Mouse (Mus musculus) embryonic fibroblast, embryonic 13.5 days (primary cell): ENCODE results near the gene Arhgap28. TPM values are rescaled to one million over a fixed set of nuclear protein-coding genes. Genes with fewer than 3 reads are reported as not detected.

ENCODE experiments used
- H3K27ac ChIP-seq: 2 replicates; pipeline ENCODE4 v1.5.1; 2012; ENCODE audit warnings: low read length, control low read depth, inconsistent platforms; ENCODE audit not compliant: insufficient read depth
- H3K4me1 ChIP-seq: 2 replicates; pipeline ENCODE4 v1.6.1; 2011; ENCODE audit warnings: low read length; ENCODE audit not compliant: control insufficient read depth, insufficient read depth
- H3K4me3 ChIP-seq: 2 replicates; pipeline ENCODE4 v1.5.1; 2011; ENCODE audit warnings: mild to moderate bottlenecking, control low read depth, low read length; ENCODE audit not compliant: insufficient read depth
- CTCF ChIP-seq: IDR thresholded peaks from 2 replicates; pipeline ENCODE4 v1.5.1; 2011; ENCODE audit warnings: mild to moderate bottlenecking, control low read depth, low read length, moderate library complexity, borderline replicate concordance; ENCODE audit not compliant: insufficient read depth
- POLR2A ChIP-seq: IDR thresholded peaks from 2 replicates; pipeline ENCODE4 v1.6.1; 2011; ENCODE audit warnings: low read depth, mild to moderate bottlenecking, control low read depth, low read length, moderate library complexity
- polyA plus RNA-seq: library from polyadenylated mRNA; stranded (reverse); fragments of >200 nt; gene quantifications from 2 replicates; pipeline ENCODE4 v1.2.4, GENCODE M21; 2011; ENCODE audit warnings: low read depth; ENCODE audit not compliant: missing spikeins, insufficient read length

Arhgap28 gene
- polyA plus RNA-seq, 1 experiment, result 39.2 TPM

DNA sequence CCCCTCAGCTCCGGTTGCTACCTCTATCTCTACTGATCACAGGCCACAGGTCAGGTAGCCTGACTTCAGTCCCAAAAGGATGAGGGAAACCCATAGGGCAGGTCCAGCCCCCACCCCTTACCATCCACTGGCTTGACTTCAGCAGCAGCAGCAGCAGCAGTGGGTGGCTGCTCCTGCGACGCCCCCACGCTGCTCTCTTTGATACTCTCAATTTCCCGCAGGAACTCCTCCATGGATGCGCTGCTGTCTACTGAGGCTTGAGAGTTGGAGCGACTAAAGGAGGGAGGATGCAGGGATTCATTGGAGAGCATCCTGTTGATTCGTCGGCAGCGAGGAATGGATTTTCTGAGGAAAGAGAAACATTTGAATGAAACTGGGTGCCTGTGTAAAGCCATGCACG lies 102.8 kb downstream of the Arhgap28 start:
- Histone ChIP-seq H3K4me1 (no peaks in the 10 kb centered on the region), H3K4me3 (no peak overlapping the region), H3K27ac (no peak overlapping the region)
- TF ChIP-seq CTCF (no peak), POLR2A (no peak)

DNA sequence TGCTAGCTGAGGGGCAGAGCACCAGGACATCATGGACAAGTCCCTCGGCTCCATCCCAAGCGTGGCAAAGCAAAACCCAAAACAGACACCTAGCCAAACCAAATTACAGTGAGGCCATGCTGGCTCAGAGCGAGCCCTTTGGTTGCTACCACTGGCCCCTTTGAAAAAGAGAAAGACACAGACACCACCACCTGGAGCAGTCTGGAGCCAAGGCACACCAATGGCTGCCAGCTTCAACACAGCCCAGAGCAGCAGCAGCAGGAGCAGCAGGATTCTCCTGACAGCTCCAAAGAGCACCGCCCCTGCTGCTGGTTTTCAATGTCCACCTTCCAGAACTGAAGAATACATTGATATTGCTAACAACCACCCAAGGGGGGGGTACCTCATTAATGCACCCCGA lies 104.5 kb downstream of the Arhgap28 start:
- TF ChIP-seq CTCF (no peak), POLR2A (no peak)
- no peak overlapping the region for H3K4me3 ChIP-seq

DNA sequence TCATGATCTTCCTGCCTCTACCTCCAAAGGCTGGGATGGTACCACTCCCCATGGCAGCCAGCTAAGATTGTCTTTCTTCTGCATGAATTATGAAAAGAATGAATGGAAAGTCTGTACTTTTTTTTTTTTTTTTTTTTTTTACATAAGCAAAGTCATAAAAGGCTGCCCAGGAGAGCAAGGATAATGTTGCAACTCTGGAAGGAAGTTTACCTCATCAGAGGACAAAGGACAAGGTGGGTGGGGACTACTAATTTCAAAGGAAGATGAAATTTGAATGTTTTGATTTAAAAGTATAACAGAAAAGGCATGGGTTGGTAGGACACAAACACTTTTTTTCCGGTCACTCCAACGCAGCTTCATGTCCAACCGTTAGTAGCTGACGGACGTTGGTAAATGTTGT lies 107.5 kb downstream of the Arhgap28 start:
- no peak for TF ChIP-seq CTCF
- no peak for TF ChIP-seq POLR2A
- Histone ChIP-seq H3K27ac (no peak overlapping the region), H3K4me1 (no peaks in the 10 kb centered on the region), H3K4me3 (no peak overlapping the region)

More for the DNA sequence above, 104.5 kb downstream of the Arhgap28 start:
- H3K27ac ChIP-seq, result no peak overlapping the region
- H3K4me1 ChIP-seq, result no peaks in the 10 kb centered on the region

DNA sequence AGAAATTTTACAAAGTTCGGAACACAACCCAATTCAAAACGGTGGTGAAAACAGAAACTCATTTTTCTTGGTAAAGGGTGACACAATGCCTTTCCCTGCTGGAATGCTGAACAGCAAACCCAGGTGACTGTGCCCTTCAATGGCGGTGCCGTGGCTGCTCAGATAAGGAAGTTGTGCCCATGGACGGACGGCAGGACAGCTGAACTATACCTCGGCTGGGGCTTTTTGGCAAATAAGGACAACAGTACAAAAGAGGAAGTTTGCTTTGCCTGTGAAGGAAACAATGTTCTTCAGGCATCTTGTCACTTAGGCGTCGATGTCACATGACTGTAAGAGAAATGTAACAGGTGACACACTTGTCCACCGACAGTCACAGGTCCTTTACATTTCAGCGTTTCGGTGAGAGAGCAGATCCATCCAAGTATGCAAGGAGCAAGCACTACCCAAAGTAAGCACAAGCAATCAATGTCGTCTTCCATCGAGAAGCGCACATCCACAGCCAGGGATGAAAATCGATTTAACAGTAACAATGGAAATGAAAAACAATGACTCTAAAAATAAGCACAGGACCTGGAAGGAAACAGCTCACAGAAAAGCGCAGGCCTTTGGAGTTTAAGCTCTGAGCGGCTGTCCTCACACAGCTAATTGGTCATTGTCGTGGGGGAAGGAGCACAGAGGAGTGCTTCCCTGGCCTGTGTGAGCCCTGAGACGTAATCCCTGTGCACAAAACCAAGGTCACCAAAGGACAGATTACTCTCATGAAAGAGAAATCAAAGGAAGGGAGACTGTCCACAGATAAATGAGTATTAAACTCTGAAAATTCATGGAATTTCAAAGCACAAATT lies 114.2 kb downstream of the Arhgap28 start:
- no peak for TF ChIP-seq CTCF
- no peak for TF ChIP-seq POLR2A
- no peak overlapping the region for H3K27ac ChIP-seq

DNA sequence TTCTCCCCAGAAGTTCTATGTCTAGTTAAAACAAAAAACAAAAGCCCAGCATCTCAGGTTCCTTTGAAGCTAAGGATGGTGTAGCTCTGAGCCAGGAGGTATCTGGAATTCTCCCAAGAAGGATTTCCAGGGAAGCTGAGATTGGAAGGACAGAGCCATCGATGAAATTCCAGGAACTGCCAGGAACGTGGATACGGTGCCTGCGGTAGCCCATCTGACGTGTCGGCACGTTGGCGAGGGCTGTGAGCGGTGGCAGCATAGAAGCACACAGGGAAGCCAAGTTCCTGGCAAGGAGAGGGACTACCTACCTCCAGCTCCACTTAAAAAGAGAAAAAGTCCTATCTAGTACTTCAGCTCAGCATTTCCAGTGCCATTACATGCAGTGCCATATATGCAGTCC lies 115.8 kb downstream of the Arhgap28 start:
- Histone ChIP-seq H3K4me3 (no peak overlapping the region), H3K4me1 (no peaks in the 10 kb centered on the region), H3K27ac (no peak overlapping the region)
- TF ChIP-seq POLR2A, result no peak
- no peak for TF ChIP-seq CTCF

More for the DNA sequence above, 114.2 kb downstream of the Arhgap28 start:
- Histone ChIP-seq H3K4me3 (no peak overlapping the region), H3K4me1 (no peaks in the 10 kb centered on the region)

DNA sequence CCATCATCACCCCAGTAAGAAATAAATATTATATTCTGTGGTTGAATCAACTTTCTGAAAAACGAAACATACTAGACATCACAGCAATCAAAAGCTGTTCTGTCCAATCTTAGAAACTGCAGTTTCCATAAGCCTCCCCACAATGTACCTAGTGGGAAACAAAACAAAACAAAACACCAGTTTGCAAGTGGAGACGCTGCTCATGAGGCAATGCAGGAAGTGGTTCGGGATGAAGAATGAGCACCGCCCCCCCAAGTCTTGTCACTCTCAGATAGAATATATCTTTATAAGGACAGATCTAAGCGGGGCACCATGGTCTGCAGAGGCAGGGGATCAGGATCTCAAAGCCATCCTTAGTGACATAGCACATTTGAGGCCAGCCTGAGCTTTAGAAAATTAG lies 117.6 kb downstream of the Arhgap28 start:
- TF ChIP-seq POLR2A, result no peak
- no peak for TF ChIP-seq CTCF
- Histone ChIP-seq H3K4me1 (no peaks in the 10 kb centered on the region), H3K4me3 (no peak overlapping the region), H3K27ac (no peak overlapping the region)

DNA sequence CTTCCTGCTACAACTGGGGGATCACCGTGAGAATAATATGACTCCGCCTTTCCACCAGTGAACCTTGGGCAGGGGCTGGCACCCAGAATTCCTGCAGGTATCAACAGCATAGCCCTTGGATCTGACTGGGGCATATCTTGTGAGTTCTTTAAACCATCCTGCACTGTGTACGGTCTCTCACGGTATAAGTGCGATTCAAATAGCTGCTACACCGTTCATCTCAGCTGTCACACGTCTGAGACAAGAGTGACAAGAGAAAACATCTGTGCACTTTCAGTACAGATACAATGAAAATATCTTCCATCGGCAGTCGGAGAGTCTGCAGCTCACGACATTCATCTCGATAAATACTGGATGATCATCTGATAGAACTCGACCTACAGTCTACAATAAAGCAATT lies 126.3 kb downstream of the Arhgap28 start:
- H3K4me1 ChIP-seq, result no peaks in the 10 kb centered on the region
- no peak overlapping the region for H3K4me3 ChIP-seq
- H3K27ac ChIP-seq, result no peak overlapping the region
- TF ChIP-seq CTCF (no peak), POLR2A (no peak)

DNA sequence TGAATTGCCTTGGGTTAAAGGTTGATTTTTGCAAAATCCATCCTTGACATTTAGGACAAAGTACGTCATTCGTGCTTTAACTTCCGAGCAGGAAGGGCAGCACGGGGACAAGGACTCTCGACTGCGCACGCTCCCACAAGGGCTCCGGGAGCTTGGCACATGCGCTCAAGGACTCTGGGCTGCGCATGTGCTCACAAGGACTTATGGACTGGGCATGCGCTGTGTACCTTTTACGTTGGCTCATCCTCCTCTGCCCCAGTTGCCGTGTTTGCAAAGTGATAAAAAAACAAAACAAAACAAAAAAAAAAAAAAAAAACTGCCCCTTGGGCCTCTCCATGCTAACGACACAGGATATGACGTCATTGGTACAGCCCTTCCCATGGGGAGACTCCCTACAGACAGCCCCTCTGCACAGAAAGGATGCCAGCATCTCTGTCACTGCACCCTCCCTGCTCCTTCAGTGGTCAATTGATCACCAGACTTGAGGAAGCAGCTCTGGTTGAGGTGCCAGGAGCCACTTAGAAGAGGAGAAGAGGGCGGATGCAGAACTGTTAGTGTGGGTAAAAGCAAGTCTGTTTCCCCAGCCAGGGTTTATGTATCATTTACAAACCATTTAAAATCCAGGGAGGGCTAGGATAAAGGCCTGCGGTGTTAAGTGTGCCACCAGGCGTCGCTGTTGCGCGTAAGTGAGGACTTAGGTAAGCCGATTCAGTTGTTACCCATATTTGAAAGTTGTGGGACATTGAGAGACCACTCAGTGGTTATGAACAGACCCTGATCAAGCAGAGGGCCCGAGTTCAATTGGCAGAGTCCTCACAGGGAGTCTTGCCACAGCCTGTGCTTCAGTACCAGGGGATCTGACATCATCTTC lies 134.0 kb downstream of the Arhgap28 start:
- no peak overlapping the region for H3K4me3 ChIP-seq
- H3K4me1 ChIP-seq, result peaks cover 5% of the 10 kb centered on the region
- TF ChIP-seq POLR2A, result no peak
- TF ChIP-seq CTCF, result peak; percentile 72; the same call in 1 of the 2 replicates
- no peak overlapping the region for H3K27ac ChIP-seq

DNA sequence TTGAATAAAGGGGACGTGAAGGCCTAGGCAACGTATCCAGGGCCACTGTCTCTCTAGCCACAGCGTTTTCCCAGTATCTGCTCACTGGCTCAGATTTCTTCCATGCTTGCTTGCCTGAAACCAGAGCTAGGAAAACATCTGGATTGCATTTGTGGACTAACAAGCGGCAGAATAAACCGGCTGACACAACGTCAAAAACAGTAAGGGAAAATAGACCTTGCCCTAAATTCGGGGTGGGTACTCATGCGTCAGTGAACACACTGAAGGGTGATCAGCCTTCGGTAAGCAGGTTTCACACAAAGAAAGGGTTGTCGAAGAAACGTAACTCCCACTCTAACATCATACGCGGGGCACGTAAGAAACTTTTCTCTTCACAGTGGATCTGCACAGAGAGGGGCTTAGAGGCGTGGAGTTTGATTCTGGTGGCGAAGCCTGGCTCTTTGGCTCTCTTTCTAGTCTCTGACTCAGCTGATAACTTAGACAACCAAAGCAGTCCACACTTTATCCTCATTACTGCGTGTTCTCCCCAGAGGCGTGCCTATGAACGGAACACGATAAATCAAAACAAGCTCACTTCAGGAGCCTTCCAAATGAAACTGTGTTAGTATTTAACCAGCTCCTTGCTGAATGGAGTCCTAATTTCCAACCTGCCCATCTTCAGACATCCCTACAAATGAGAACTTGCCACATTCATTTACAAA lies 137.2 kb downstream of the Arhgap28 start:
- TF ChIP-seq POLR2A (no peak), CTCF (no peak)
- Histone ChIP-seq H3K4me3 (no peak overlapping the region), H3K4me1 (peaks cover 5% of the 10 kb centered on the region), H3K27ac (peak overlapping the region; percentile 96)

DNA sequence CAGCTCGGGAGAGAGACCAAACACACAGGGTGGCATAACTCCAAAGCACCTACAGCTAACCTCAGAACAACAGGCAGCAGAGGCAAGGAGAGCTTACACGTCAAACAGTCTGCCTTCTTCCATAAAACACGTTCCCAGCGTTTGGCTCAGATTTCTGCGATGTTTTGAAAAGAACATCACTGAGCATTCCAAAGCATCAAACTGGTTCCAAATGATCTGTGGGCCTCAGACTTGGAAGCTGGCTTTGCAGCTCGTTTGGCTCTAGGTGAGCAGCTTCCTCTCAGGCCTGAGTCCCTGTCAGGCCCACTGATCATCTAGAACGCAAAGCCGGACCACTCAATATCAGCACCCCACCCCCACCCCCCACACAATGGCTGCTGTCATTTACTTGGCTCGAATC lies 137.9 kb downstream of the Arhgap28 start:
- peak overlapping the region; percentile 96 for H3K27ac ChIP-seq
- peaks cover 5% of the 10 kb centered on the region for H3K4me1 ChIP-seq
- TF ChIP-seq CTCF (no peak), POLR2A (no peak)
- H3K4me3 ChIP-seq, result no peak overlapping the region
